Mouse (Mus musculus): ENCODE measurements around the gene Gm5622. TPM values are rescaled to one million over a fixed set of nuclear protein-coding genes. Genes with fewer than 3 reads are reported as not detected.
"Not testable (repeated sequence)": the region's sequence is repeated elsewhere in the genome, so short reads cannot be mapped to it uniquely, and the experiment has no call there.

Gm5622 gene
- not detected in 2 replicates for total RNA-seq (2017)

DNA sequence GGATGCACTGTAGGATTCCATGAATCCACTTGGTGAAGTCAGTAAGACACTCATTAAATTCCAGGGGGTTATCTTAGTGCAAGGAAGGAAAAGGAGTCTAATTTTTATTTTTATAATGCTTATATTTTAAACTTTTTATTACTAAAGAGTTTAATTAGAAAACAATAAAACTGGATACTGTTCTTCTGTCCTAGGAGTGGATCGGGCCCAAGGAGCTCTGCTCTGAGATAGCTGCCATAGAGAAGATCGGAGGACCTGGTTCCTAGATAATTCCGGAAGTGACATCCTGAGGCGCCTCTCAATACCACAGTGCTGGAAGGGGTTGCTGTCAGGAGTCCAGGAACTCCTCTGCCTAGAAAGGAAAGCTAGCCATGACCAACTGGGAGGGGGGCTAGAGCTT is at the start of gene Gm5622:
TSS of gene Gm5622 (plus strand) at position 301 of the 400 bp plus-strand sequence.
- no peak for ATAC-seq (ENCODE audit: extremely low read depth, insufficient number of reproducible peaks, low FRiP score, poor library complexity, severe bottlenecking)

DNA sequence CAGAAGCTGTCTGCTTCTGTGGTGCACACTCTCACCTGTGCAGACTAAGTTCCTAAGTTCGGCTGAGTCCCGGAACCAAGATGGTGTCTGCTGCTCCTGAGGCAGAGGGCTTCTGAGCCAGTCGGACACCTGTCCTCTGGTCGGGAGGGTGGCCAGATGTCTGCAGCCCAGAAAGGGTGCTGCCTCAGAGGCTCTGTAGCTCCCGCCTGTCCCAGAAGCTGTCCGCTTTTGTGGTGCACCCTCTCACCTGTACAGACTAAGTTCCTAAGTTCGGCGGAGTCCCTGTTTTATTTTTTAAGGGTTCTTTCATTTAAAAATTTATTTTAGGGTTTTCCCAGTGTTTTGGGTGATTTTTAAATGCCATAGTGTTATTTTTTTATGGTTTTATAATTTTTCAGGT is 45.2 kb upstream of the Gm5622 start:
- ATAC-seq (ENCODE audit: extremely low read depth, insufficient number of reproducible peaks, low FRiP score, poor library complexity, severe bottlenecking) = no peak

GRCm38 (mm10) chr14:51573963-51574362 is 21.4 kb downstream of the Gm5622 start, which contains the start of gene Gm17175:
TSS of gene Gm17175 (minus strand) at chr14:51574063.
- not testable (repeated sequence) for ATAC-seq (ENCODE audit: extremely low read depth, insufficient number of reproducible peaks, low FRiP score, poor library complexity, severe bottlenecking)

GRCm38 (mm10) chr14:51592039-51592438 is 39.4 kb downstream of the Gm5622 start, which contains the start of gene Gm17174:
TSS of gene Gm17174 (minus strand) at chr14:51592139.
- not testable (repeated sequence) for ATAC-seq (ENCODE audit: extremely low read depth, insufficient number of reproducible peaks, low FRiP score, poor library complexity, severe bottlenecking)

GRCm38 (mm10) chr14:51611210-51611609 is 58.6 kb downstream of the Gm5622 start, which contains the start of gene Gm17078:
TSS of gene Gm17078 (minus strand) at chr14:51611310.
- no peak for ATAC-seq (ENCODE audit: extremely low read depth, insufficient number of reproducible peaks, low FRiP score, poor library complexity, severe bottlenecking)

DNA sequence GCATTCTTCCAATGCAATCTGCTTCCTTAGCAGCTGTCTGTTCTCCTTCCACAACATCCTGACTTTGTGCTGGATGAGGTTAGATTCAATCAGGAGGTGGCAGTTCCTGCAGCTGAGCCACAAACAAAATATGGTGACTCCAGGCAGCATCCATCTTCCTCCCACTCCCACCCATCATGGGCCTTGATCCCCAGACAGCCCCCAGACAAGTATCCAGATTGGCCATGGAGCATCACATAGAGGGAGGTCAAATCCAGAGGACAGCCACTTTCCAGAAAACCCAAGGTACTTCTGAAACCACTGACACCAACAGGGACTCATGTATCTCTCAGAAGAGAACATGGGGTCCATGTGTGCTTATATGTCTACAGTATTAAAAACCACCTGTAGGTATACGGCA is 79.8 kb downstream of the Gm5622 start:
- not testable (repeated sequence) for ATAC-seq (ENCODE audit: extremely low read depth, insufficient number of reproducible peaks, low FRiP score, poor library complexity, severe bottlenecking)

GRCm38 (mm10) chr14:51635566-51635965 is 83.0 kb downstream of the Gm5622 start, which contains the start of gene Gm4181:
TSS of gene Gm4181 (minus strand) at chr14:51635666.
- ATAC-seq (ENCODE audit: extremely low read depth, insufficient number of reproducible peaks, low FRiP score, poor library complexity, severe bottlenecking) = not testable (repeated sequence)

GRCm38 (mm10) chr14:51677269-51677668 is 124.7 kb downstream of the Gm5622 start:
- ATAC-seq (ENCODE audit: extremely low read depth, insufficient number of reproducible peaks, low FRiP score, poor library complexity, severe bottlenecking) = no peak

GRCm38 (mm10) chr14:51695368-51695767 is 142.8 kb downstream of the Gm5622 start, which contains the start of gene Gm17079:
TSS of gene Gm17079 (minus strand) at chr14:51695468.
- not testable (repeated sequence) for ATAC-seq (ENCODE audit: extremely low read depth, insufficient number of reproducible peaks, low FRiP score, poor library complexity, severe bottlenecking)

Other genes starting within 250 kb of the Gm5622 start
- gene Gm7247, start 191.0 kb upstream of the Gm5622 start, total RNA-seq (2017) = not detected in 2 replicates
- not detected in 2 replicates for gene Vmn2r88, start 142.0 kb upstream of the Gm5622 start, total RNA-seq (2017)
- not detected in 2 replicates for gene Vmn2r89, start 100.9 kb upstream of the Gm5622 start, total RNA-seq (2017)
- not detected in 2 replicates for gene Gm17175, start 21.3 kb downstream of the Gm5622 start, total RNA-seq (2017)
- not detected in 2 replicates for gene Gm17174, start 39.3 kb downstream of the Gm5622 start, total RNA-seq (2017)
- gene Gm17078, start 58.5 kb downstream of the Gm5622 start, total RNA-seq (2017) = not detected in 2 replicates
- gene Gm4181, start 82.9 kb downstream of the Gm5622 start, total RNA-seq (2017) = not detected in 2 replicates
- gene Gm17079, start 142.7 kb downstream of the Gm5622 start, total RNA-seq (2017) = not detected in 2 replicates
- gene Gm5800, start 164.4 kb downstream of the Gm5622 start, total RNA-seq (2017) = not detected in 2 replicates
- gene Ang4, start 220.8 kb downstream of the Gm5622 start, total RNA-seq (2017) = not detected in 2 replicates
- not detected in 2 replicates for gene AY358078, start 247.3 kb downstream of the Gm5622 start, total RNA-seq (2017)

Measured in neutrophil, adult 5-6 weeks (primary cell).